Mouse (Mus musculus) cortical plate, adult 2 months (tissue): ENCODE measurements at regions not wholly inside any gene's neighbourhood (a gene's known extent, or its start where the extent isn't known, plus 50 kb on each side); places are given as distances from the start of the nearest gene placed in this dataset.

Experiments used
- CTCF ChIP-seq: fragments of 200-500 bp; IDR thresholded peaks from 2 replicates; pipeline ENCODE4 v1.5.1; 2011; ENCODE audit warnings: mild to moderate bottlenecking, control low read depth, low read length; ENCODE audit not compliant: insufficient read depth; ENCODE audit errors: extremely low read depth
- POLR2A ChIP-seq: fragments of 200-500 bp; IDR thresholded peaks from 2 replicates; pipeline ENCODE4 v1.6.1; 2011; ENCODE audit warnings: mild to moderate bottlenecking, low read length, control low read depth; ENCODE audit not compliant: insufficient read depth; ENCODE audit errors: extremely low read depth

- no peak for TF ChIP-seq CTCF
- no peak for TF ChIP-seq POLR2A
Observed at GRCm38 (mm10) chr8:11963575-11963974, 123.3 kb downstream of the Tex29 start.
